In the genomic region with DNA sequence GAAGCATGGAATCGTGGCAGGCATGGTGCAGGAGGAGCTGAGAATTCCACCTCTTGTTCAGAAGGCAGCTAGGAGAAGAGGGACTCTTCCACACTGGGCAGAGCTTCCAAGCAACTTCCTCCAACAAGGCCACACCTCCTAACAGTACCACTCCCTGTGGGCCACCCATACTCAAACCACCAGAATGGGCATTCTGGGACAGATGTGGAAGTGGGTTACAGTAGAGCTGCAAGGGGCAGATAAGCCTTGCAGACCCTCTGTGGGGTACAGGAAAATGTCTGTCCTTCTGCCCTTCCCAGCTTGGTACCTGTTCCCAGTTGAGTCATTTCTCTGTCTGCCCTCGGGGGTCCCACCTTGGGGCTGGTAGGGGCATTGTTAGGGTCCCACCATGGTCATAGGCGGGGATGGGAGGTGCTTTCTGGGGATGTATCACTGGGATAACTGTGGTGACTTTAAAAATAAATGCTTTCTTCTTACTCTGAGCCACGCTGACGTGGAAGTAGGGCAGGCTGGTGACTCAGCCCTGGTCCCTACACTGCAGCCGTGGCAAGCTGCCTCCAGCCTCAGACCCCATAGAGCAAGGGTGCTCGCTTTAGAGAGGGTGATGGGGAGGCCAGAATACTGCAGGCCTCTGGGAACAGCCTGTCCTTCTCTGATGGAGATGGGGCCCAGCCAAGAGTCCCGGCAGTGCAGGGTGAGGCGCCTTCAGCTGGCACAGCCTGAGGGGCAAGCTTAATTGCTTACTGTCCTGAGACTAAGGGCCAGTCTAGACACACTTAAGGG, we compare ENCODE assay signal across 13 mouse cellular contexts. TPM values are rescaled to one million over a fixed set of nuclear protein-coding genes. Genes with fewer than 3 reads are reported as not detected.
A peak's percentile ranks its signal among the peaks of the same experiment; 100 is the strongest.
DNase-seq lines count a peak whose midpoint lies in the region; ATAC-seq and TF ChIP-seq lines count a peak whose summit lies in the region.
"Had no signal": no experiment of that assay in that cellular context is flagged by ENCODE, and none has a peak within 500 bp of the region (broad histone marks: within the 10 kb centered on the region; RNA-seq: fewer than 3 reads in every experiment).

No protein-coding gene starts in this region.

- TF ChIP-seq POLR2A in thymus, adult 2 months (IDR thresholded peaks at IDR 0.05; ENCODE audit: control insufficient read depth, extremely low read depth, insufficient read depth, low read length, poor library complexity) = no peak

- peak; percentile 49 for ATAC-seq in megakaryocyte, adult 5-6 weeks (ENCODE audit: poor library complexity, severe bottlenecking)
- ATAC-seq: forebrain, embryonic 15.5 days; intestine, postnatal 0 days; liver, embryonic 12.5 days had no signal

- WGBS in thymus, adult 2 months = 82% methylated on average over 9 of the region's 9 CpGs

- H3K27ac ChIP-seq in gastrocnemius, adult 2 months = peak overlapping the region; percentile 71
- no peak overlapping the region for H3K27ac ChIP-seq in thymus, adult 2 months (ENCODE audit: control insufficient read depth, insufficient read depth, low read length)
- H3K27ac ChIP-seq: forebrain, embryonic 15.5 days; liver, embryonic 12.5 days had no signal

- H3K4me3 ChIP-seq in gastrocnemius, adult 2 months = no peak overlapping the region
- no peak overlapping the region for H3K4me3 ChIP-seq in thymus, adult 2 months (ENCODE audit: control insufficient read depth, insufficient read depth, low read length)
- H3K4me3 ChIP-seq: forebrain, embryonic 15.5 days; liver, embryonic 12.5 days had no signal

- peak; percentile 76 for DNase-seq in gastrocnemius, adult 2 months
- DNase-seq in gastrocnemius, postnatal 10 days = no peak
- DNase-seq in lung, postnatal 14 days = peak; percentile 60
- DNase-seq in lung, postnatal 36 days = no peak
- peak; percentile 53 for DNase-seq in adrenal gland, postnatal 10 days
- no peak for DNase-seq in thymus, adult 2 months
- no peak for DNase-seq in kidney, postnatal 10 days
- DNase-seq: cerebellum, adult 11 months; midbrain, embryonic 14.5 days had no signal

- TF ChIP-seq CTCF in gastrocnemius, adult 2 months (IDR thresholded peaks at IDR 0.05) = no peak
- no peak for TF ChIP-seq CTCF in thymus, adult 2 months (IDR thresholded peaks at IDR 0.05; ENCODE audit: borderline replicate concordance, control insufficient read depth, extremely low read depth, insufficient read depth, low read length, poor library complexity)

- H3K27me3 ChIP-seq in thymus, adult 2 months (ENCODE audit: control insufficient read depth, insufficient read depth, low read length) = no peaks in the 10 kb centered on the region
- H3K27me3 ChIP-seq: forebrain, embryonic 15.5 days had no signal

- H3K36me3 ChIP-seq in thymus, adult 2 months (ENCODE audit: control insufficient read depth, insufficient read depth, low read length) = no peaks in the 10 kb centered on the region
- H3K36me3 ChIP-seq: forebrain, embryonic 15.5 days; liver, embryonic 12.5 days had no signal

- intact Hi-C loops in gastrocnemius, adult 2 months (cut with DNase I) = no loop called here

- H3K4me1 ChIP-seq in thymus, adult 2 months (replicated peaks; ENCODE audit: control insufficient read depth, insufficient read depth, low read length) = peaks cover 29% of the 10 kb centered on the region

RNA-seq across cellular contexts. Expression of gene Sept9, which starts 59.9 kb away (rescaled TPM):
- total RNA-seq in gastrocnemius, adult 2 months (2021) = 10 to 100 TPM; 11.5 to 13.6 TPM
- 10 to 100 TPM; 40.1 to 51.9 TPM for total RNA-seq in gastrocnemius, postnatal 10 days (2021)
- total RNA-seq in adrenal gland, postnatal 10 days (2021) = 100 to 1,000 TPM; 115 to 146 TPM
- 162 and 178 TPM in 2 replicates for total RNA-seq in megakaryocyte, adult 5-6 weeks (2015)
- 335 and 338 TPM in 2 replicates for total RNA-seq in megakaryocyte, adult 5-6 weeks (2017)
- 113 and 139 TPM in 2 replicates for polyA plus RNA-seq in thymus, adult 2 months (2012; rRNA removed)

Comparison
In these comparisons a context has a peak if more than half of its experiments do, and no peak if none do; other contexts are left out.
1. DNase-seq: peak in gastrocnemius, adult 2 months (single experiment), lung, postnatal 14 days (single experiment) and adrenal gland, postnatal 10 days (single experiment); none in gastrocnemius, postnatal 10 days (single experiment), lung, postnatal 36 days (single experiment), thymus, adult 2 months (single experiment) and kidney, postnatal 10 days (single experiment).